9 mouse cellular contexts compared by ENCODE assay signal in genomic region chr8:54660675-54661074, GRCm38 (mm10).
DNase-seq lines count a peak whose midpoint lies in the region; ATAC-seq lines count a peak whose summit lies in the region.
"Had no signal": no experiment of that assay in that cellular context is flagged by ENCODE, and none has a peak within 500 bp of the region (broad histone marks: within the 10 kb centered on the region; RNA-seq: fewer than 3 reads in every experiment).

No protein-coding gene starts in this region.

- 37% methylated on average over 5 of the region's 5 CpGs for WGBS in midbrain, embryonic 16.5 days

- H3K36me3 ChIP-seq in midbrain, embryonic 16.5 days (ENCODE audit: control insufficient read depth, insufficient read depth, low read length): peaks cover 7% of the 10 kb centered on the region; the same call in 1 of the 2 replicates
- H3K36me3 ChIP-seq: heart, embryonic 15.5 days had no signal

- H3K9ac ChIP-seq in midbrain, embryonic 16.5 days (ENCODE audit: low read depth, low read length): no peak overlapping the region
- H3K9ac ChIP-seq: heart, embryonic 15.5 days had no signal

- H3K4me3 ChIP-seq in midbrain, embryonic 16.5 days (ENCODE audit: low read depth, low read length): no peak overlapping the region
- H3K4me3 ChIP-seq: heart, embryonic 15.5 days had no signal

- intact Hi-C loops in left cerebral cortex, postnatal 4 days (cut with DNase I): loop anchor here (5.0 kb wide), 2 partner anchors 123 to 153 kb away; no protein-coding TSS in a partner anchor

- peak; percentile 13 for DNase-seq in A20 (ENCODE audit: low read depth, low spot score)
- DNase-seq in ES-CJ7 (ENCODE audit: low read depth, low spot score): peak; percentile 68
- DNase-seq in cerebellum, adult 11-12 months: peak; percentile 16
- DNase-seq in forelimb bud, embryonic 11.5 days (ENCODE audit: low read depth, low spot score): peak; percentile 34
- DNase-seq in kidney, adult 18-20 months: peak; percentile 55
- DNase-seq in left cerebral cortex, postnatal 4 days: peak; percentile 36
- no peak for DNase-seq in yolk sac, embryonic 10.5 days (ENCODE audit: low spot score)

- H3K4me2 ChIP-seq in midbrain, embryonic 16.5 days (ENCODE audit: low read length): no peak overlapping the region
- H3K4me2 ChIP-seq: heart, embryonic 15.5 days had no signal

- H3K9me3 ChIP-seq in midbrain, embryonic 16.5 days (replicated peaks; ENCODE audit: control insufficient read depth, low read length, poor library complexity, severe bottlenecking): no peaks in the 10 kb centered on the region
- H3K9me3 ChIP-seq: heart, embryonic 15.5 days had no signal

- H3K4me1 ChIP-seq in midbrain, embryonic 16.5 days (ENCODE audit: control insufficient read depth, insufficient read depth, low read length): no peaks in the 10 kb centered on the region
- H3K4me1 ChIP-seq: heart, embryonic 15.5 days had no signal

- no peak overlapping the region for H3K27ac ChIP-seq in midbrain, embryonic 16.5 days (ENCODE audit: low read length)
- H3K27ac ChIP-seq: heart, embryonic 15.5 days had no signal

- H3K27me3 ChIP-seq in midbrain, embryonic 16.5 days (ENCODE audit: control insufficient read depth, insufficient read depth, low read depth, low read length): no peaks in the 10 kb centered on the region
- H3K27me3 ChIP-seq: heart, embryonic 15.5 days had no signal

- peak; percentile 70 for ATAC-seq in midbrain, embryonic 16.5 days
